Mouse (Mus musculus) hindbrain, embryonic 12.5 days (tissue): ENCODE results near the gene Gm10139. TPM values are rescaled to one million over a fixed set of nuclear protein-coding genes. Genes with fewer than 3 reads are reported as not detected.
"Not testable (repeated sequence)": the region's sequence is repeated elsewhere in the genome, so short reads cannot be mapped to it uniquely, and the experiment has no call there.

Experiments
- ATAC-seq: fragments of 200-750 bp; cut with Nextera tagmentation; 2 replicates; pipeline ENCODE4 v1.8.0; 2017; ENCODE audit warnings: moderate TSS enrichment; ENCODE audit not compliant: low FRiP score
- H3K27ac ChIP-seq: fragments of 300-500 bp; sonication (generic); 2 replicates; pipeline ENCODE4 v1.5.1; 2016; ENCODE audit warnings: mild to moderate bottlenecking
- H3K27me3 ChIP-seq: fragments of 300-500 bp; sonication (generic); 2 replicates; pipeline ENCODE4 v1.6.1; 2016; ENCODE audit warnings: mild to moderate bottlenecking
- H3K36me3 ChIP-seq: fragments of 300-500 bp; sonication (generic); 2 replicates; pipeline ENCODE4 v1.6.1; 2016; ENCODE audit warnings: mild to moderate bottlenecking
- H3K4me1 ChIP-seq: fragments of 300-500 bp; sonication (generic); 2 replicates; pipeline ENCODE4 v1.6.1; 2016
- H3K4me2 ChIP-seq: fragments of 300-500 bp; sonication (generic); replicated peaks from 2 replicates; pipeline ENCODE4 v1.6.1; 2016; ENCODE audit warnings: mild to moderate bottlenecking
- H3K4me3 ChIP-seq: fragments of 300-500 bp; sonication (generic); 2 replicates; pipeline ENCODE4 v1.5.1; 2016; ENCODE audit warnings: mild to moderate bottlenecking
- H3K9ac ChIP-seq: fragments of 300-500 bp; sonication (generic); 2 replicates; pipeline ENCODE4 v1.6.1; 2016; ENCODE audit warnings: mild to moderate bottlenecking, moderate library complexity
- H3K9me3 ChIP-seq: fragments of 300-500 bp; sonication (generic); replicated peaks from 2 replicates; pipeline ENCODE4 v1.6.1; 2016; ENCODE audit warnings: mild to moderate bottlenecking
- WGBS: fragments of 180-500 bp; shearing (Covaris S2); methylation state at CpG from one replicate; pipeline ENCODE4 v1.1.7; 2016; 5-methylcytosine and 5-hydroxymethylcytosine counted together
- polyA plus RNA-seq: library from polyadenylated mRNA; unstranded; fragments of >200 nt; fragmentation: Nextera tagmentation; extraction: Ambion mirVana; gene quantifications from 2 replicates; pipeline ENCODE4 v1.2.1, GENCODE M21; 2016

Gm10139 gene
- not detected in 2 replicates for polyA plus RNA-seq

DNA sequence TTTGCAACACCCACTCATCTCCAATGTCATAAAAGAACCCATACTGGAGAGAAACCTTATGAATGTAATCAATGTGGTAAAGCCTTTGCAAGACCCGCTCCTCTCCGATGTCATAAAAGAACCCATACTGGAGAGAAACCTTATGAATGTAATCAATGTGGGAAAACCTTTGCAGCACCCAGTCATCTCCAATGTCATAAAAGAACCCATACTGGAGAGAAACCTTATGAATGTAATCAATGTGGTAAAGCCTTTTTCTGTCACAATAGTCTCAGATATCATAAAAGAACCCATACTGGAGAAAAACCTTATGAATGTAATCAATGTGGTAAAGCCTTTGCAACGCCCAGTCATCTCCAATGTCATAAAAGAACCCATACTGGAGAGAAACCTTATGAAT, at the start of gene Gm10139:
Gm10139 (plus strand) TSS at position 301 of the 400 bp plus-strand sequence.
- not testable (repeated sequence) for H3K27ac ChIP-seq, H3K4me2 ChIP-seq, H3K9ac ChIP-seq, ATAC-seq, H3K9me3 ChIP-seq, H3K4me1 ChIP-seq, H3K4me3 ChIP-seq, H3K27me3 ChIP-seq, H3K36me3 ChIP-seq
- WGBS, result 80% methylated on average over 1 of the region's 3 CpGs

DNA sequence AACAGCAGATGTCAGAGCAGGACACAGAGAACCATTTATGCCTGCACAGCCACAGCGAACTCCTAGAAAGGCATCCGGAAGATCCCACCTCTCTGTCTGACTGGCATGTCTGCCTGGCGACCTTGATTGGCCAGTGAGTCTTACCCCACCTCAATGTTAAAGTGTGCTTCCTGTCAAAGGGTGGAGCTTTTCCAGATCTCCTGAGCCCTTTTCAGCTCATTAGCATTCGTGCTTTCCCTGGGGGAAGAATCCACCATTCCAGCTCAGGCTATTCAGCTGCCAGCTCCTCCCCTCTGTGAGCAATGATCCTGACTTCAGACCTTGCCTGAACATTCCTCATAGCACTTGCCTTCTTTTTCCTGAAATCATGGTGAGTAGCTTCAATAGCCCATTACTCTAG, 45.2 kb downstream of the Gm10139 start:
- not testable (repeated sequence) for H3K27me3 ChIP-seq, H3K27ac ChIP-seq, H3K9me3 ChIP-seq, H3K9ac ChIP-seq, H3K36me3 ChIP-seq, H3K4me2 ChIP-seq, H3K4me3 ChIP-seq, ATAC-seq, H3K4me1 ChIP-seq
- 77% methylated on average over 4 of the region's 4 CpGs for WGBS

Other genes with a start within 250 kb of the Gm10139 start
- gene Zfp369, start 233.9 kb upstream of the Gm10139 start, polyA plus RNA-seq, result 23.3 TPM in 2 replicates